Mouse (Mus musculus): ENCODE measurements around the gene Pik3cb.

DNA sequence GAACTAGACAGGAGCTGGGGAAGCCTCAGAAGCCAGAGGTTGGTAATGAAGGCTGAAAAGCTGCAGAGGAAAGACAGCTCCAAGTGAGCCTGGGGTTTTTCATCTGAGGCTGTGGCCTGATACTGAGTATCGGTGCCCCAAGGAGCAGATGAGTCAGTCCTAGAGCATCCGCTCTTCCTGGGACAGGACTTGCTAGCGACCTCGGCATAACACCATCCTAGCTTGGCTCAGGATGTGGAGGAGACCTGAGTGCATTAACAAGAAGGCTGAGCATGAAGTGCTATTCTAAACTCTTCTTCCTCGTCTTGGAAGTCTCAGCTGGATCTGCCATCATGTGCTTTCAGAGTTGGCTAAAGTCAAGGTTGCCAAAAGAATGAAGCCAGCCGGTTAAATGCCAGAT lies 25.5 kb upstream of the Pik3cb start:
- TF ChIP-seq ZC3H11A (IDR thresholded peaks at IDR 0.05; ENCODE audit: borderline replicate concordance, low read depth, low read length) (no peak), HCFC1 (IDR thresholded peaks at IDR 0.05; ENCODE audit: borderline replicate concordance, insufficient read depth, low read length) (no peak), ZNF384 (IDR thresholded peaks at IDR 0.05; ENCODE audit: low read depth, low read length) (no peak)

Measured in ES-E14 (cell line).